Mouse (Mus musculus) cerebellum, postnatal 14 days (tissue): ENCODE measurements at regions not wholly inside any gene's neighbourhood (a gene's known extent, or its start where the extent isn't known, plus 50 kb on each side); places are given as distances from the start of the nearest gene placed in this dataset.

Experiments used
- DNase-seq, 2 experiments: peaks; one replicate each; pipeline ENCODE4 v3.0.0; 2021; ENCODE audit warnings: mixed read lengths in 2 of 2

DNA sequence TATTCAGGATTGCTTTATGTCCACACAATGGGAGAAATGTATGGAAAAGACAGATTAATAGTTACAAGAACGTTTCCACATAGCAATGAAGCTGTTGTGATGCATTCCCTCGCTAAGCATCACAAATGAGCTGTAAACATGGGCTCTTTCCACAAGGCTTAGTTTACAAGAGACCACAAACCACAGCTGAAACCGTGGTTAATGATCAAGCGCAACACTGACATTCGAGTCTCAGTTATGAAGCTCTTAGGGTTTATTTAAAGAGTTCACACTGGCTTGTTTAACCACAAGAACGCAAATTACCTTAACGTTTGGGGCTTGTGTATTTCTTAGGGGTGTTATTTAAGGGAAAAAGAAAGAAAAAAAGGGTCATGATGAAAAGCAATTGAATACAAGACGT, 727.3 kb upstream of the Frg1 start:
- no peak for DNase-seq

DNA sequence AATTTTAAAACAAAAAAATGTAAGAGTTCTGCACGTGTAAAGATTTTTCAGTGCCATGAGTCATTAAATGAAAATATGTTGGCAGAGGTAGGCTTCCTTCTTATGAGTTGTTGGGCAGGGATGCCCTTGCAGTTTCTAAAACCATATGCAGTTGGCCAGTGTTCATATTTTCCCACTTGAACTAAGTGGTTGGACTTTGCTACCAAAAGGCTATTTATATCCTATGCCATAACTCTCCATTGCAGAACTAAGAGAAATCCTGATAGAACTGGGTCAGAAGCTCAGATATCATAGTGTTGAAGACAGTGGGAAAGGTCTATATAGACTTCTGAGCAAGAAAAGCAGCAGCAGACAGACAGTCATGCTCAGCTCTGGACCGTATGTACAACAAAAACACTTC, 690.7 kb upstream of the Frg1 start:
- DNase-seq = no peak

DNA sequence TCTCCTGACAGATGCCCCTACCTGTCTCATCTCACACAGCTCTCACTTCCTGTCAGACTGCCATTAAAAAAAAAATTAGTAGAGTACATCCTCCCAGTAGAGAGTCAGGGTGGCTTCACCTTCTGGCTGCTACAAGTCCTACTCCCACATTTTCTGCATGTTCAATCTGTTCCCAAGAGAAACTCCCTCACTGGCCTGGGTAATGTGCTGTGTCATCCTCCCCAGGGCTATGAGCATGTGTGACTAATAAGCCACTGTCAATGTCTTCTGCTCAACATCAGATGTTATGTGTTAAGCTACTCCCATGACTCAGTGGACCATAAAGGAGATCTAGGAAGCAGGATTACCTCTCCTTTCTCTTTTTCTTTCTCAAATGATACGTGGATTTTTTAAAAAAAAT, 652.4 kb upstream of the Frg1 start:
- DNase-seq = no peak

DNA sequence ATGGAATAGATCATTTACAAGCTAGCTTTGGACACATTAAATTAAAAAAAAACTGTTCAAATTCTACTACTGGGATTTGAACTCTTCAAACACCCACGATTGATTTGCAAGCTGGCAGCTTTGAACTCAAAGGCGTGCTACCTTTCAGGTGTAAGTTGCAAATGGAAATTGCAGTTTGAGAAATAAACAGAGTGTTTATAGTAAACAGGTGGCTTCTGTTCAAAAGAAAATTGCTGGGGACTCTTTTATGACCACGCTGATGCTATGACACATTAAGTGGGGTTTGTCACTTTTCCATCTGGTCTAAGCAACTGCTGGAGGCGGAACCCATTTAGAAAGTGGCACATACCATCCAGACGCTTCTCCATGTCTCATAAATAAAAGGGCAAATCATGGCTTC, 626.7 kb upstream of the Frg1 start:
- DNase-seq = no peak

DNA sequence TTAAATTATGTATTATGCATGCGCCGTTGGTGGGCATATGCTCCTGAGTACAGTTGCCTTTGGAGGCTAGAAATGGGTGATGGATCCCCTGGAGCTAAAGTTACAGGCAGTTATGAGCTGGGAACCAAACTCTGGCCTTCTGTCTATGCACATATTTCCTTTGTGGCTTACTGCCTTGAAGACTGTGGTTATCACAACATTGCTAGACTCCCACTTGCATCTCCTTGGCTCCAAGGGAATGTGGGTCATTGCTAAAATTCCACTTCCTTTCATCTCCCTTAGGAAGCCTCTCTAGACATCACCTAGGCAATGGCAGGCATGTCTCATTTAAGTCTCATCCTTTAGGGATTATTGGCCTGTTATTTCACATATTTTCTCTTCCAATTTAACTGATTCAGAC, 622.4 kb upstream of the Frg1 start:
- no peak for DNase-seq

DNA sequence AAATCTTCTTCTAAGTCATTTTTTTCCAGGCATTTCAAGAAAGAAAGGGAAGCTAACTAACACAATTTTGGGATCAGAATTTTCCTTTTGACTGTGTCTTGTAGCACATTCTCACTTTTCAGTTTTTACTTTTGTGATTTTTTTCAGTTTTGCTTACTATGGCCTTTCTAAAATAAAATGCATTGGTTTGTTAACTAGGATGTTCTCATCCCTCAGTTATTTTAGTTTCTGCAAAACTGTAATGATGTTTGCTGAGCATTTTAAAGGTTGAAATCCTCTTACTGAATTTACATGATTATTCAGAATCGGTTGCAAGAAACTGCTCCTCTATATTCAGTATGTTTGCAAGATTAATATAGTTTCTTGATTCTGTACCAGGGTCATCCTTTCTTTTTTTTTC, 610.1 kb upstream of the Frg1 start:
- DNase-seq = no peak

DNA sequence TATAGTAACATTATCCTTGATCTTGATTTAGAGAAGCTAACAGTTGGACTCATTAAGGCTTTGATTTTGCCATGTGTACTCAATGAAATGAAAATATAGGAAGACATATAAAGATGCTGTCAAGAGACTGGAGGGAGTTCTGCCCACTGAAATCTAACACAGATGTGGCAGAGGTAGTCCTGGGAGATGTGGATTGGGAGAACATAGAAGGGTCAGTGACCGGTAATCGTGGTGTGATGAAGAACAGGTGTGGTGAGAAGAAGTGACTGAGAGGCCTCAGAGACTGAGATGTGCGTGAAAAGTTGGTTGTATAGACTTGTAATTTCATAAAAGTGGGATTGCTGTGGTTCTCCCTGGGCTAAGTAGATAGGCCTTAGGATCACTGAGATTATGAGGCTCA, 600.9 kb upstream of the Frg1 start:
- DNase-seq = no peak

DNA sequence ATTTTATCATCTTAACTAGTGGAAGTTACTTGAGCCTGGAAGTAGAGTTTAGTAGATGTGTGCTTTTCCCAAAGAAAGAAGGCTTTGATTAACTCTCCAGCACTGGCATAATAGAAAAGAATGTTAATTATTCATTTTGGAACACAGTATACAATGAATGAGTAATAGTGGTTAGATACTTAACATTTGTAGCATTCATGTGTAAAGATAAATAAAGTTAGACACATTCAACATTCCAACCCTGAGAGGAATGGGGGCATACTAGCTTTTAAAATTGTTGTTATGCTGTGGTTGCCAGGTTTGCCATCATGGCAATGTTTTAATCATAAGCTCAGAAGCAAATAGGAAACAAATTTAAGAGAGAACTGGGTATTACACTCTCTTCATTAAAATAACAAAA, 586.3 kb upstream of the Frg1 start:
- no peak for DNase-seq

DNA sequence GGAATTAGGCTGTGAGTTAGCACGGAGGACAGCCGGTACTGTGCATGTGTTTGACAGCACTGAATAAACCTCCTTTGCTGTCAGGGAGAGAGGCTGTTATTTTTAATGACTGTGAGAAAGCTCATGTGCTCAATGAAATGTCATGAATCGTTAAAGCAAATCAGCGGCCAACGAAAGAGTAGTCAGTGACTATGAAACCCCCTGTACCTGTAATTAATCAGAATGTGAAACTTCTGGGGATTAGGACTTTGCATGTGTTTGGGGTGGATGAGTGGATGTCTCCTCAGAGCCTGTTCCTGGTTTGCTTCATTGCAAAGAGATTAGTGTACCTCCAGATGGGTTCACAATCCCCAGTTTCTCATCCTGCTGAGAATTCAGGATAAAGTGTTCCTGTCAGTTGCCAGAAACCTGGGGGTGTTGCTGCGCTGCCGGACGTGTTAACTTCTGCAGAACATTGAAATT, 572.2 kb upstream of the Frg1 start:
- DNase-seq = peak in 1 of 2 experiments; percentile 19

DNA sequence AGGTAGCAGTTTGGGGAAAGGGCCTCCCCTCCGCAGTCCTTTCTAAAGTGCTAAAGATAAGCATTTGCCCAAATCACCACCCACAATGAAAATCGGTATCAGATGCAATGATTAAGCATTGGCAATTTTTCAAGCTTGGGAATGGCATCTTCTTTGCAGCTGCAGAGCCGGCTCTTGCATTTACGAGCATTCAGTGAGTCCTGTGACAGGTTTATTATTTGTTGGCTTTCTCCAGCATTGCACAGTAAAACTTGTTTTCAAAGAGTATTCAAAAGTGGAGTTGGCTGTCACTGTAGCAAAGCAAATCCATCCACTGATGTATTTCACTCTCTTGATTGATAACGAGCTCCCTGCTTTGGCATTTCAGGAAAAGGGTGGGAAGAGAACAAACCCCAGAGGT, 571.3 kb upstream of the Frg1 start:
- no peak for DNase-seq

DNA sequence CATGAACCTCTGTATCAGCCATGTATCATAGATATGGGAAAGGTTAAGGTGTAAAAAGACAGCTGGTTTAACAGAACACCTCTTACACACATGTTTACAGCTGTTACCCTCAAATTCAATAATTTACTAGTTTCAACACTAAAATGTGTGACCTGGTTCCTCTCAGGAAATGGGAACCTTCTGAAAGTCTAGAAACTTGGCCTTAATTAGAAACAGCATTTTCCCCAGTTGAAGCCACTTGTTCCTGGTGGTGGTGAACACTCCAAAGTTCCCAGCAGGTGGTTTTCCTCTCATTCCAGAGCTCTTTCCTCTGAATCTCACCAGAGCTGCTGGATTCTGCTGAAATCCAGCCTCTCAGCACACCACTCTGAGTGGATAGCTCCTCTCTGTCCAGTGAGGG, 570.5 kb upstream of the Frg1 start:
- no peak for DNase-seq

DNA sequence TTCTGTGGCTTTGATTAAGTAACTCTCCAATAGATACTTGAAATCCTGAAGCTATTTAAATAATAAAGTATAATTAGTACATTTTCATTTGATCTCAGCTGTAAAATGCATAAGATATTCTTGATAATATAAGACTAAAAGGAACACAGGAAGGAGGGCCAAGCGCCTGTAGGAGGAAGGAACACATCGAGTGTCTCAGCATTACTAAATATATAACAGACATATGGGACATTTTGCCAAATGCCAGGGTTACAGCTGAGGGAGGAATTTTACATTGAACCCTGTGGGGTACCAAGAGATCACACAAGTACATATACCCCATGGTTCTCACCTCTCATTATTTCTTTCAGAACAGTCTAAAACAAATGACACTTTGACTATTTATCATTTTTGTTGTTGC, 555.5 kb upstream of the Frg1 start:
- DNase-seq = no peak

DNA sequence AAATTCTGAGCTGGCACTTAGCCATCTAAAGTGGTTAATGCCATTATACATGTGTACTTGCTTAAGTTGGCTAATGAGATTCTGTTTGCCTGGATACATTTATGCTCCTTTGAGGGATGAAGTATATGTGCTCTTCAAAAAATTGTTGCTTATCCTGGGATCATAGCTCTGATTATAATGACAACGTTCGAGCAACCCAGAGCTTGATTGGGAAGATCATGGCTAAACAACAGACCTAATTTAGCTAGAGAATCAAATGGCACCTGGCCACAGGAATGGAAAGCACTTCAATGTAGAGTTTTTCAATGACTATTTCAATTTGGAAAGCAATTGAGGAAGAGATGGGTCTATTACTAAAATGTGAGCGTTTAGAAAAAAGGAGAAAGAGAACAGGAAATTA, 553.7 kb upstream of the Frg1 start:
- DNase-seq = no peak

DNA sequence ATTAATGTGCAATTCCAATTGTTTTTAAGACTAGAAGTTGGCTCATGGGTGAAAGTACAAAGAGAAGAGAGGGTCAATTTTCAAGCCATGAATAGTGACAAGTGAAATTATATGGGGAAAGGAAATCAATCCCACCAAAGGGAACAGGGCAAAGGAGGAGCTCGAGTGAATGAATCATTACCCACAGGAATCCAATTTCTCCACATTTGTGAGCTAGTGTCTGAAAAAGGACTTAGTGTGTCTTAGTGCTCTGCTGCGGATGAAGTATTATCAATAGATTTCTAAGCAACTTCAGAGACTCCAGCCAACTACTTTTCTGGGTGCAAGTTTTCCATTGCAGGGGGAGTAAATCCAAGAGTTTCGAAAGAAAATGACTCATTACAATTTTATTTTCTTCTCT, 552.5 kb upstream of the Frg1 start:
- DNase-seq = no peak

DNA sequence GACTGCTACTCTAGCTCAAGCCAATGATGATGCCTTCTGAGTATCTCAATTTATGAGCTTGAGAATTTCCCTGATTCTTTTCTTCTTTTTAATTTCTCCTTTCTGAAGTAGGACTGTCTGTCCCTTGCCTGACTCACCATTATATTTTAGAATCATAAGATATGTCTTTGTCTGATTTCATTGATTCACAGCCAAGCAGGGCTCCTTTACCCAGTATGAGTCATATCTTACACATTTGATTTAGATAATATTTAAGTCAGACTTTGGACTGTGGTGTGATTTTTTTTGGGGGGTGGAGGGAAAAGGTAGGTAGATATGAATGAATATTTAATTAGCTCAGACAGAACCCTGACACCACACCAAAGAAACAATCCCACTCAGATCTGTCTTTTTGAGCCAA, 547.2 kb upstream of the Frg1 start:
- DNase-seq = no peak

DNA sequence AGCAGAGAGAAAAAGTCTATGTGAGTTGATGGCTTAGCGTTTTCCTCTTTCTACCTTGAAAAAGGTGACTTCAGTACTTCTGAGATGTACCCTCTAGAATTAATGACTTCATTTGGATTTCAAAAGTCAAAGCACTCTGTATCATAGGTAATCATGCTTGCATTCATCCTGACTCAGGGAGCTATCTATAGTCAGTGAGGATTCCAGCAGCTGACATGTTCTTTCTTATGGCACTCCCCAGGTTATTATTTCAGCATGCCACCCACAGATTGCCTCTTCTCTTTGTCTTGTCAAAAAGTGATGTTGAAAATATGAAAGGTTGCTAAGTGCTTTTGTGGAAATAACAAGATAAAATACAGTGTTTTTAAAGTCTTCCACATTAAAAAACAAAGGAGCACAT, 540.0 kb upstream of the Frg1 start:
- DNase-seq = no peak

DNA sequence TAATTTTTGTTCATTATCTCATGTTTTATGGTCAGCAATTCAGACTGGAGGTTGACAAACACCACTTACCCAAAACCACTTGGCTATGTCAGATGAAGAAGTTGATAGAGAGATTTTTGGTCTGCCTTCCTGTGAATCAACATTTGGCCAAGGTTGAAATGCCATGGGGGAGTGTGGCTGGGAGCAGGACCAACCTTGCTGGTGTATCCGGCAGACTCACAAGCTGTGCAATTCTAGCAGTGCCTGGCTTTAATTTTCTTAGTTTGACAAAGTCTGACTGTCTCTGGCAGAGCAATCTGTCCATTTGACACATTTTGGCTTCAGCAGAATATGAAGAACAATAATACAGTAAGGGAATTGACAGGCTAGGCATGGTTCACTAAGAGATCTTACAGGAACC, 533.9 kb upstream of the Frg1 start:
- peak; percentile 45 to 56 for DNase-seq

DNA sequence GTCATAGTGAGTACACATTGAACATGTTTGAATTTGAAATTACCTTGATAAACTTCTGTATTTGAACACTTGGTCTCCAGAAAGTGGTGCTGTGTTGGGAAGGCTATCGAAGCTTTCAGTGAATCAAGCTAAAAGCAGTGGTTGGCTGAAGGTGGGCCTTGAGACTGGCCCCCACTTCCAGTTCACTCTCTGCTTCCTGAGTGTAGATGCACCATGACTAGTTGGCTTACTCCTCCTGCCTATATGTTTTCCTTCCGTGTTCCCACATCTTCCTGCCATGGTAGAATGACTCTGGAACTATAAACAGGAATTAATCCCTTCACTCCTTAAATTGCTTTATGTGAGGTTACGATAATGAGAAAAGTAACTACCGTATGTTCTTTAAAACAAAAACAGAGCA, 522.4 kb upstream of the Frg1 start:
- DNase-seq = no peak

DNA sequence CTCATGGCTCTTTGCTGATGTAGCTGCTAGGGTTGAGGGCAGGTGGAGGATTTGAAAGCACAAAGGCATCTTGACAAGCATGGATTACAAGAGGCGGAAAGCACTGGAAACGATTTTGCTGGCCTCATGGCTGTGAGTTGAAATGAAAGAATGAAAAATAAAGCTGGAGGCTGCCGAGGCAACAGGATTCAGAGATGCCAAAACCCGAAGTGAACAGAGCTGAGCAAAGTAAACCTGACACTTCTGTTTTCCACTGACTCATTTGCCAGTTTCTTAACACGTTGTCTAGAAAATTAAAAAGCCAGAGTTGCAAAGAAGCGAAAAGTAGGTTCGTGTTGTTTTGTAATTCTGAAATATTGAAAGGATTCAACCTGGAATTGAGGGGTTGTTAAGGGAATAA, 504.2 kb upstream of the Frg1 start:
- DNase-seq = peak in 1 of 2 experiments; percentile 2

DNA sequence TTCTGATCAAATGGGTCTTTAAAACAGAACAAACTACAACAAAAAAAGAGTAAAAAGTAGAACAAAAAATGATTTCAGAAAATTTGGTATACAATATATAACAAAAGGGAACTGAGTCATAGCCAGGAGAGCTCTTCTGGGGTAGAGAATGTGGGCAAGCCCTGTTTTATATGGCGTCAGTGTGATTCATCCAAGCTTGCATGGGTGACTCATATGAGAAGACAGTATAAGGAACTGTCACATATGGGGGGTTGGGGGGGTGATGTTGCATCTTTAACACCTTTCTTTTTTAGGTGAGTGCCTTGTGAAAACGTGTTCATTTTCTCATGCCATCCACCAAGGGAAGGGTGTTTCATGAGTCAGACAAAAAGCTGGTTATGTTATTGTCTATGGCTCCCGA, 503.7 kb upstream of the Frg1 start:
- DNase-seq = no peak

DNA sequence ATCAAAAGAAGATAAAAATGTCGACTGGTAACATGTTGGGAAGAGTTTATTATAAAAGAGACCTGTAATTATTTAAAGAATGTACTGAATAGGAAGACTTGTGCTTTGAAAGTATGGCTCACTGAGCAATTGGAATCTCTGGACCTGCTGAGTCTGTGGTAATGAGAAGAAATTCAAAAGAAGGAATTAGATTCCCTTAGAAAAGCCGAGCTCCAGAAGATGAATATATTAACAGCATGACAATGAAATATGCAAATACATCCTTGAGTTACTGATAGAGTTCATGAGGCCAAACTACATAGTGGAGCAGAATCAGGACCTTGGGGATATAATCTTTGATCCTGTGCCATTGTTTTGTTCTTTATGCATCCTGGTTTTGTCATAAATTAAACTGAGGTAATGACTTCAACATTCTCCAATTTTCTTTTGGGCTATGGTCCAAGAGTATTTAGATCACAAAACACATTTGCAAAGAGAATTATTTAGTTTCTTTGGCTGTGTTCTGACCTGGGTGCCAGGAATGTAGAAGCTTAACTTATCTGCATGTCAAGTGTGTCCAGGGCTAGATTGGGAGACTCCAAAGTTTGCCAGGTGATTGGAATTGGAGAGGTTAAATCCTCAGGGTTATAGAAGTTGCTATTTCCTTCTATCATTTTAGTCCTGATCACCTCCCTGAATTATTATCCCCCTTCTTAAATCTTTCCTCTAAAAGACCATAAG, 461.3 kb upstream of the Frg1 start:
- DNase-seq = no peak

DNA sequence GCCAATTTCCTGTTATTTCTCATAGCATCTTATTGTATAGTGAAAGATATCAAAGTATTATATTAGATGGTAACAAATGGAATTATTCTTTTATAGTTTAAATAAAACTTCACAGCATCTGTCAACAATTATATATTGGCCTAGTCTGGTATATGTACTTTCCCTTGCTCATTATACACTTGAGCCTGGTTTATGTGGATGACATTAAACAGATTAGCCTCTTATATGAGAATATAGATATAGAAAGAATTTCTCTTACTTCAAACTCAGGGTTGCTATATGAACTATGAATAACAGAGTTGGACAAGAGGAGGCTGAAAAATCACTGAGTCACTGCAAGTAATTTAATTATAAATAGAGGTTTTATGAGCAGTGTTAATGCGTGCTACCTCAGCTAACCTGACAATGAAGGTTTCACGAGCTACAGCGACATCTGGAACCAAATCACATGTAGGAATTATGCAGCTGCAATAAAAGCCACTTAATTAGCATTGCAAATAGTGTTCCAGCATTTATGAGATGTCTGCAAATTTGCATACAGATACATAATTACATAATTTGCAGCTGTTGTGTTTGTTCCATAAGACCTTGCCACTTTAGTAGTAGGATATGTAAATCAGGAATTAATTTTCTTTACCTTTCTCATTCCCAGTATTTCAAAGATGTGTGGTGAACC, 452.9 kb upstream of the Frg1 start:
- no peak for DNase-seq

DNA sequence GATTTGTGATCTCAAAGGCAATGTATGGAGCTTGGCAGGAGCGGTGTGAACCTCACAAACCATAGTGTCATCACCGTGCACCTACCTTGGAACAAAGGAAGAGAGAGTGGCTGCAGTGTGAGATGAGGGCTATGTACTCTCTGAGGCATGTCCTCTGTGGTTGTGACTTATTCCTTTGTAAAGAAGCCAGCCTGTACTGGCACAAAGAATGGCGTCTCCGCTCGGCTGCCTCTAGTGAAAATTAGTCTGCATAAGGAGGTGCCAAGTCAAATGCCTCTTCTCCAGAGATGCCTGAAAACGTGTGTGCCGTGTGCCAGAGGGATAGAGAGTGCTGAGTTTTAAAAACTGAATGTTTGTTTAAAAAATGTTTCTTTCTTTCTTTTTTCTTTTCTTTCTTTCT, 444.0 kb upstream of the Frg1 start:
- peak; percentile 51 to 66 for DNase-seq

DNA sequence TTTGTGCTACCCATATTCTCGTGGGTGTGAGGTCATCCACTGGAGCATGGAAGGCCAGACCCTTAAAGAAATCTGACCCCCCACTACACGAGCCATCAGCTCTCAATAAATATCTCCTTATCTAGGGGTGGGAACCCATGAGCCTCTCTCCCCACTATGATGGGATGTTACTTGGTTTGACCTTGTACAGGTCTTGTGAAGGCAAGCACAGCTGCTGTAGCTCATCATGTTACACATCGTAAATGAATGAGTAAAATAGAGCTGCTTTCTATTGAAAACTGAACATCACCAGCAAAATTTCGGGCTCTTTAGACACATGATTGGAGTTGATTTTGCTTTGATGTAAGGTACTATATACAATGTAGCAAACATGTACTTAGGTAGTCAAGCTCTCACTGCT, 414.8 kb upstream of the Frg1 start:
- DNase-seq = no peak

DNA sequence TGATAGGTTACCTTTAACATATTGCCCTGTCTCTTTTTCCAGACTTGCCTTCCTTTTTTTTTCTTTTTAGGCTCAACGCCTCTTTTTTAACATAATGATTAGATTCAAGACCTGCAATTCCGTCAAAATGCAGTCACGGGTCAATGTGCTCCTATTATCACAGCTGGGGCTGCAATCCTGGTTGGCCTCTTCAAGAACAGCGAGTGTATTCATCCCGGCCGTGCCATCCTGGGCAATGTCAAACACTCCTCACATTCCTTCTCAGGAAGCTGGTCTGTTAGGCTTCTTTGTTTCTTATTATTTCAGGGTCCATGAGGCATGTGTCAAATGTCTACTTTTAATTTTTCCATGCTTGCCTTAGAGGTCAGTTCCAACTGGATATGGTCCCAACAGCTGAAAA, 413.5 kb upstream of the Frg1 start:
- no peak for DNase-seq
